Mouse (Mus musculus) MEL (cell line): ENCODE measurements at regions not wholly inside any gene's neighbourhood (a gene's known extent, or its start where the extent isn't known, plus 50 kb on each side); places are given as distances from the start of the nearest gene placed in this dataset.

ENCODE experiments used
- CHD2 ChIP-seq: IDR thresholded peaks from 2 replicates; pipeline ENCODE4 v1.6.1; 2011; ENCODE audit warnings: low read length, improper control_type of control experiment
- CTCF ChIP-seq, 3 experiments: IDR thresholded peaks in 2 of 3; conservative IDR thresholded peaks in 1 of 3; 2 replicates each; pipeline ENCODE4 v1.5.1; 2011 to 2012; ENCODE audit warnings: low read length in 3 of 3, low read depth in 2 of 3, mild to moderate bottlenecking in 2 of 3, improper control_type of control experiment in 1 of 3, inconsistent platforms in 1 of 3, mixed read lengths in 1 of 3, moderate library complexity in 1 of 3; ENCODE audit not compliant: control insufficient read depth in 1 of 3, insufficient read depth in 1 of 3, poor library complexity in 1 of 3, severe bottlenecking in 1 of 3
- ELF1 ChIP-seq: IDR thresholded peaks from 2 replicates; pipeline ENCODE4 v1.6.1; 2014; ENCODE audit warnings: low read depth, mild to moderate bottlenecking, inconsistent platforms, low read length, improper control_type of control experiment, moderate library complexity
- HCFC1 ChIP-seq: IDR thresholded peaks from 2 replicates; pipeline ENCODE4 v1.6.1; 2012; ENCODE audit warnings: low read depth, mild to moderate bottlenecking, inconsistent platforms, low read length, improper control_type of control experiment, moderate library complexity
- JUND ChIP-seq: IDR thresholded peaks from 2 replicates; pipeline ENCODE4 v1.6.1; 2011; ENCODE audit warnings: low read depth, mild to moderate bottlenecking, improper control_type of control experiment, low read length
- POLR2A ChIP-seq, 2 experiments: IDR thresholded peaks; 2 replicates each; pipeline ENCODE4 v1.6.1; 2011 to 2012; ENCODE audit warnings: low read length in 2 of 2, mild to moderate bottlenecking in 2 of 2, control low read depth in 1 of 2, improper control_type of control experiment in 1 of 2, low read depth in 1 of 2, moderate library complexity in 1 of 2; ENCODE audit not compliant: control insufficient read depth in 1 of 2, insufficient read depth in 1 of 2, poor library complexity in 1 of 2
- POLR2AphosphoS2 ChIP-seq: IDR thresholded peaks from 2 replicates; pipeline ENCODE4 v1.6.1; 2011; ENCODE audit warnings: low read length, improper control_type of control experiment
- POLR2AphosphoS5 ChIP-seq: IDR thresholded peaks from 2 replicates; pipeline ENCODE4 v1.6.1; 2012; ENCODE audit warnings: low read depth, borderline replicate concordance, mild to moderate bottlenecking, inconsistent platforms, low read length, moderate library complexity, mixed read lengths
- TAL1 ChIP-seq: IDR thresholded peaks from 2 replicates; pipeline ENCODE4 v1.6.1; 2012; ENCODE audit warnings: mild to moderate bottlenecking, inconsistent platforms, low read length, moderate library complexity, mixed read lengths
- TCF12 ChIP-seq: IDR thresholded peaks from 2 replicates; pipeline ENCODE4 v1.6.1; 2014; ENCODE audit warnings: low read depth, mild to moderate bottlenecking, inconsistent platforms, low read length, improper control_type of control experiment, moderate library complexity

- TF ChIP-seq POLR2AphosphoS2 = no peak
- TF ChIP-seq ELF1 = no peak
- no peak for TF ChIP-seq TCF12
- TF ChIP-seq TAL1 = no peak
- TF ChIP-seq CHD2 = no peak
- TF ChIP-seq CTCF (IDR thresholded peaks at IDR 0.05 in 2 of 3, conservative IDR thresholded peaks at IDR 0.05 in 1 of 3; ENCODE audit: control insufficient read depth in 1 of 3, insufficient read depth in 1 of 3, low read depth in 2 of 3, low read length in 3 of 3, poor library complexity in 1 of 3, severe bottlenecking in 1 of 3) = no peak
- no peak for TF ChIP-seq HCFC1
- TF ChIP-seq POLR2AphosphoS5 = no peak
- TF ChIP-seq JUND = no peak
- no peak for TF ChIP-seq POLR2A (IDR thresholded peaks at IDR 0.05; ENCODE audit: control insufficient read depth in 1 of 2, insufficient read depth in 1 of 2, low read depth in 1 of 2, low read length in 2 of 2, poor library complexity in 1 of 2)
Measured at GRCm38 (mm10) chr9:52802969-52803368, 123.4 kb upstream of the AI593442 start.
